Mouse (Mus musculus) hindbrain, embryonic 11.5 days (tissue): ENCODE results near the gene Hsh2d. TPM values are rescaled to one million over a fixed set of nuclear protein-coding genes. Genes with fewer than 3 reads are reported as not detected.

Source experiments
- ATAC-seq: fragments of 200-750 bp; cut with Nextera tagmentation; 2 replicates; pipeline ENCODE4 v1.8.0; 2017; ENCODE audit warnings: mild to moderate bottlenecking, moderate TSS enrichment, moderate library complexity; ENCODE audit not compliant: low FRiP score
- DNase-seq: peaks from one replicate; pipeline ENCODE4 v3.0.0-alpha.2; 2015; ENCODE audit warnings: low spot score
- H3K27ac ChIP-seq: fragments of 300-500 bp; sonication (generic); 2 replicates; pipeline ENCODE4 v1.5.1; 2014; ENCODE audit warnings: mild to moderate bottlenecking, low read depth, low read length
- H3K27me3 ChIP-seq: fragments of 300-500 bp; sonication (generic); 2 replicates; pipeline ENCODE4 v1.6.1; 2014; ENCODE audit warnings: mild to moderate bottlenecking, low read length, moderate library complexity, mixed read lengths; ENCODE audit not compliant: control insufficient read depth, insufficient read depth
- H3K36me3 ChIP-seq: fragments of 300-500 bp; sonication (generic); 2 replicates; pipeline ENCODE4 v1.6.1; 2014; ENCODE audit warnings: mild to moderate bottlenecking, low read length, moderate library complexity, mixed read lengths; ENCODE audit not compliant: control insufficient read depth, insufficient read depth
- H3K4me1 ChIP-seq: fragments of 300-500 bp; sonication (generic); replicated peaks from 2 replicates; pipeline ENCODE4 v1.6.1; 2014; ENCODE audit warnings: low read length, mixed read lengths; ENCODE audit not compliant: control insufficient read depth, insufficient read depth
- H3K4me2 ChIP-seq: fragments of 300-500 bp; sonication (generic); replicated peaks from 2 replicates; pipeline ENCODE4 v1.6.1; 2014; ENCODE audit warnings: mild to moderate bottlenecking, low read depth, low read length
- H3K4me3 ChIP-seq: fragments of 300-500 bp; sonication (generic); 2 replicates; pipeline ENCODE4 v1.5.1; 2014; ENCODE audit warnings: low read depth, low read length
- H3K9ac ChIP-seq: fragments of 300-500 bp; sonication (generic); 2 replicates; pipeline ENCODE4 v1.6.1; 2014; ENCODE audit warnings: low read depth, low read length
- H3K9me3 ChIP-seq: fragments of 300-500 bp; sonication (generic); 2 replicates; pipeline ENCODE4 v1.6.1; 2016; ENCODE audit warnings: low read length; ENCODE audit not compliant: control insufficient read depth
- WGBS: fragments of 180-500 bp; shearing (Covaris S2); extraction: QIAGEN DNeasy Blood & Tissue Kit; methylation state at CpG from one replicate; pipeline ENCODE4 v1.1.7; 2014; 5-methylcytosine and 5-hydroxymethylcytosine counted together
- polyA plus RNA-seq: library from polyadenylated mRNA; unstranded; fragments of >200 nt; fragmentation: Nextera tagmentation; extraction: Ambion mirVana; gene quantifications from 2 replicates; pipeline ENCODE4 v1.2.1, GENCODE M21; 2014

Gene Hsh2d
- polyA plus RNA-seq, 1 experiment from 2014 or later = not detected

DNA sequence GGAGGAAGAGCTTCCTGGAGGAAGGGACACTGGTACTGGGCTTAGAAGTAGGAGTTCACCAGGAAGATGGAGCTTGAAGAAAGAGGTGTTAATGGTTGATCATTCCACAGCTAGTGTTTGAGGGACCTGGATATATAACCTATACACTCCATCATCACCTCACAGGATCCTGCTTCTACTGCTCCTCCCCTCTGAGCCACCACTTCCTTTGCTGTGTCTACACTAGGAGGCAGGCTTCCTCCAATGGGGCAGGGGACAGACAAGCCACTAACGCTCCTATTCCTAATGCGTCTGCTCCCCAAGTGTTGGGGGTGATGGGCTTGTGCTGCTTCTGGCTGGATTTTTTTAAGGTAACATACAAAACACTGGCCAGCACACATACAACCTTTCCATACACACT lies 21.3 kb downstream of the Hsh2d start:
- H3K4me3 ChIP-seq = no peak overlapping the region
- H3K36me3 ChIP-seq = no peaks in the 10 kb centered on the region
- WGBS = 59% methylated on average over 2 of the region's 2 CpGs
- H3K27me3 ChIP-seq = no peaks in the 10 kb centered on the region
- H3K4me2 ChIP-seq = no peak overlapping the region
- H3K9me3 ChIP-seq = no peaks in the 10 kb centered on the region
- DNase-seq (no peak), ATAC-seq (no peak)
- H3K27ac ChIP-seq = no peak overlapping the region
- no peaks in the 10 kb centered on the region for H3K4me1 ChIP-seq
- no peak overlapping the region for H3K9ac ChIP-seq

DNA sequence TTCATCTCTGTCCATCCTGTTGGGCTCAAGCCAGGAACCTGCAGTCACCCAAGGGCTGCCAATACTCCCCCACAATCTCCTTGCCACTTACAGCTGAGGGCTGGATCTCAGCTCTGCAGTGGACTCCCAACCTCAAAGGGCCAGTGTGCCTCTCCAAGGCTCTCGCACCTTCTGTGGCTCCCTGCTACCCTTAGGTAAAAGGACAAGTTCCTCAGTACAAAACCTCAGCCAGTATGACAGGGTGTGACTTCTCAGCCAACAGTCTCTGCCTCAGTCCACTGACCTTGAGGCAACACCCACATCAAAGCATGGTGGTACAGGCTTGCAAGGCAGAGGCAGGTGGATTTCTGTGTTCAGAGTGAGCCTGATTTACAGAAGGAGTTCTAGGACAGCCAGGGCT lies 22.4 kb downstream of the Hsh2d start:
- H3K27me3 ChIP-seq = no peaks in the 10 kb centered on the region
- DNase-seq = no peak
- no peak overlapping the region for H3K9ac ChIP-seq
- WGBS = 83% methylated on average over 1 of the region's 1 CpGs
- H3K9me3 ChIP-seq = no peaks in the 10 kb centered on the region
- H3K27ac ChIP-seq = no peak overlapping the region
- no peak for ATAC-seq
- H3K4me2 ChIP-seq = no peak overlapping the region
- H3K4me1 ChIP-seq = no peaks in the 10 kb centered on the region
- no peaks in the 10 kb centered on the region for H3K36me3 ChIP-seq
- no peak overlapping the region for H3K4me3 ChIP-seq

DNA sequence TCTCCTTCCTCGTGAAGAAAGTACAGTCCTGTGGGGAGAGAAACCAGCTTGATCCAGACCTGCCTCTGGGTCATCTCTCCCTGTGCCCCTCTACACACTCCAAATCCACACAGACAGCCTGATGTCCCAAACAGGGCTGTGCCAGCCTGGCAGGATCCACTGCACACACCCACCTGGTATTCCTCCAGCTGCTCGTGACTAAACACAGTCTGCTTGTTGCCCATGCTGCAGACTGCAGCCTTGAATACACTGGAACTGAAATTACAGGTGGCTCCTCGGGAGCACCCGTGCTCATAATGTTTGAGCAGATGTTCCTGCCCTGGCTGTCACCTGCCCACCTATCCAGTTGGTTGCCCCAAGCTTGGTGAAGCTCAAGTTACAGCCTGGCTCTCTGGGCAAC lies 23.3 kb downstream of the Hsh2d start, which contains the start of gene Cib3:
Cib3 (minus strand) TSS at position 87 of the 400 bp plus-strand sequence.
- H3K36me3 ChIP-seq = no peaks in the 10 kb centered on the region
- no peak for ATAC-seq
- 76% methylated on average over 4 of the region's 4 CpGs for WGBS
- no peaks in the 10 kb centered on the region for H3K9me3 ChIP-seq
- no peak within 1 kb of the TSS for H3K27ac ChIP-seq
- no peaks in the 10 kb centered on the region for H3K27me3 ChIP-seq
- no peak for DNase-seq
- no peak within 1 kb of the TSS for H3K4me2 ChIP-seq
- no peak within 1 kb of the TSS for H3K4me3 ChIP-seq
- H3K9ac ChIP-seq = no peak within 1 kb of the TSS
- H3K4me1 ChIP-seq = no peaks in the 10 kb centered on the region

DNA sequence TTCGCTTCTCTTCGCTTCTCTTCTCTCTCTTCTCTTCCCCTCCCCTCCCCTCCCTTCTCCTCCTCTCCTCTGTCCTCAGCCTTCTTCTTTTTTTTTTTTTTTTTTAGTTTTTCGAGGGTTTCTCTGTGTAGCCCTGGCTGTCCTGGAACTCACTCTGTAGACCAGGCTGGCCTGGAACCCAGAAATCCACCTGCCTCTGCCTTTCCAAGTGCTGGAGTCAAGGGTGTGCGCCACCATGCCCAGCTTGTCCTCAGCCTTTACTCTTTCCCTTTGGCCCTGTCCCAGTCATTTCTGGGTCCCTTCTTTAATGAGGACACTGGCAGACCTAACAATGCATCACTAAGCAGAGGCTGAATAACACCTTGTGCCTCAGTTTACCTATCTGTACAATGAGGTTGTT lies 24.1 kb downstream of the Hsh2d start, which contains the start of gene Gm11034:
Gm11034 (minus strand) TSS at position 101 of the 400 bp plus-strand sequence.
- Histone ChIP-seq H3K9ac (no peak within 1 kb of the TSS), H3K4me1 (no peaks in the 10 kb centered on the region), H3K27ac (no peak within 1 kb of the TSS), H3K27me3 (no peaks in the 10 kb centered on the region), H3K9me3 (no peaks in the 10 kb centered on the region), H3K4me3 (no peak within 1 kb of the TSS), H3K36me3 (no peaks in the 10 kb centered on the region), H3K4me2 (no peak within 1 kb of the TSS)
- 74% methylated on average over 4 of the region's 4 CpGs for WGBS
- ATAC-seq = no peak
- DNase-seq = no peak

DNA sequence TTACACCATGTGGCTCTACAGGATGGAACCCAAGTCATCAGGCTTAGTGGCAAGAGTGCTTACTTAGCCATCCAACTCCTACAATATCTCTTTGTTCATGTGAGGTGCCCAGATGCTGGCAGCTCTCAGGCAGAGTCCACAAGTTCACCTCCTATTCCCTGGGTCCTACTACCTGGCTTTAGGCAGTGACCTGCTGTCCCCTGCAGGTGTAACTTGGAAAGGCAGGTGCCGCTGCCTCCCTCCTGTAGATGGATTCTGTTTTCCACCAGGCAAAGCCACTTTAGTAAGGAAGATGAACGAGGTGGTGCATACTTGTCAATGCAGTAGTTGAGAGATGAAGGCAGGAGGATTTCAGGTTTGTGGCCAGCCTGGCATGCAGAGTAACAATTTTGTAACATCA lies 25.6 kb downstream of the Hsh2d start:
- H3K9me3 ChIP-seq = no peaks in the 10 kb centered on the region
- no peak overlapping the region for H3K4me3 ChIP-seq
- ATAC-seq (no peak), DNase-seq (no peak)
- H3K4me2 ChIP-seq = no peak overlapping the region
- no peaks in the 10 kb centered on the region for H3K4me1 ChIP-seq
- no peak overlapping the region for H3K27ac ChIP-seq
- no peaks in the 10 kb centered on the region for H3K27me3 ChIP-seq
- 43% methylated on average over 2 of the region's 2 CpGs for WGBS
- no peaks in the 10 kb centered on the region for H3K36me3 ChIP-seq
- H3K9ac ChIP-seq = no peak overlapping the region

DNA sequence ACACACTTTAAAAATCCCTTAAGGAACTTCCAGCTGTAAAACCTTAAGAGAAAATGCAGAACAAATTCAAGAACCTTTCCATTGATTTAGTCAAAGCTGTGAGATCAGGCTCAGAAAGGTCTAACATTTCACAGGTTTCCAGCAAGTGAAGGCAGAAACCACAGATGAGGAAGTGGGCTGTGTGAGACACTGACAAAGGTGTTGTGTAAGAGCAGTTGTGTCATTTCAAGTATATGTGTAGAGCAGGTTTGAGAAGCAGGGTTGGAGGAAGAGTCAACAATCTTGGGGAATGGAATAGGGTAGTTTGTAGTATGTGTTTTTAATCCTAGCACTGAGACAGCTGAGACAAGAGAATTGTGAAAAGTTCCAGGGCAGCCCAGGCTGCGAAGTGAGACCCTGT lies 26.4 kb downstream of the Hsh2d start:
- WGBS = 53% methylated on average over 1 of the region's 1 CpGs
- ATAC-seq (no peak), DNase-seq (no peak)
- no peak overlapping the region for H3K9ac ChIP-seq
- H3K4me1 ChIP-seq = no peaks in the 10 kb centered on the region
- H3K36me3 ChIP-seq = no peaks in the 10 kb centered on the region
- H3K9me3 ChIP-seq = no peaks in the 10 kb centered on the region
- no peak overlapping the region for H3K4me3 ChIP-seq
- H3K4me2 ChIP-seq = no peak overlapping the region
- no peak overlapping the region for H3K27ac ChIP-seq
- no peaks in the 10 kb centered on the region for H3K27me3 ChIP-seq

DNA sequence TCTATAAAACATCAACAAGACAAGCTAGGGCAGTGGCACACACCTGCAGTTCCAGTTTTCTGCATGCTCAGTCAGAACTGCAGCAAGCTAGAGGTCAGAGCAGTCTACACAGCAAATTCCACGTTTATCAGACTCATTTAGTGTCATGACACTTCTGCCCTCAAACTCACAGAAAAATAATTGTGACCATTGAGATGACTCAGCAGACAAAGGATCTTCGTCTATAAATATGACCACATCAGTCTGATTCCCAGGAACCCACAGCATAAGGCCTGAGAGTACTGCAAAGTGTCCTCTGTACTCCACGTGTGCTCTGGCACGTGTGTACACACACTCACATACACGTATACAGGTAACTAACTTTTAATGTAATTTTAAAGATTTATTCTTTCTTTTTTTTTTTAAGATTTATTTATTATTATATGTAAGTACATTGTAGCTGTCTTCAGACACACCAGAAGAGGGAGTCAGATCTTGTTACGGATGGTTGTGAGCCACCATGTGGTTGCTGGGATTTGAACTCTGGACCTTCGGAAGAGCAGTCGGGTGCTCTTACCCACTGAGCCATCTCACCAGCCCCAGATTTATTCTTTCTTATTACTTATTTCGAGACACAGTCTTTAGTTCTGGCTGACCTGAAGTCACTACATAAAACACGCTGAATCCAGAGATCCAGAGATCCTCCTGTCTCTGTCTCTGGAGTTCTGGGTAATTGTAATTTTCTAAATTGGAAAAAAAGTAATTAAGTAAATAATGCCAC lies 29.5 kb downstream of the Hsh2d start:
- Histone ChIP-seq H3K4me1 (no peaks in the 10 kb centered on the region; the same call in 1 of the 2 replicates), H3K9ac (no peak overlapping the region), H3K36me3 (peaks cover 5% of the 10 kb centered on the region), H3K27me3 (no peaks in the 10 kb centered on the region), H3K4me2 (peak overlapping the region; percentile 48; the same call in 1 of the 2 replicates), H3K4me3 (peak overlapping the region; percentile 71; the same call in 1 of the 2 replicates), H3K9me3 (no peaks in the 10 kb centered on the region), H3K27ac (no peak overlapping the region)
- ATAC-seq (peak; percentile 44), DNase-seq (no peak)
- WGBS = 84% methylated on average over 9 of the region's 10 CpGs

DNA sequence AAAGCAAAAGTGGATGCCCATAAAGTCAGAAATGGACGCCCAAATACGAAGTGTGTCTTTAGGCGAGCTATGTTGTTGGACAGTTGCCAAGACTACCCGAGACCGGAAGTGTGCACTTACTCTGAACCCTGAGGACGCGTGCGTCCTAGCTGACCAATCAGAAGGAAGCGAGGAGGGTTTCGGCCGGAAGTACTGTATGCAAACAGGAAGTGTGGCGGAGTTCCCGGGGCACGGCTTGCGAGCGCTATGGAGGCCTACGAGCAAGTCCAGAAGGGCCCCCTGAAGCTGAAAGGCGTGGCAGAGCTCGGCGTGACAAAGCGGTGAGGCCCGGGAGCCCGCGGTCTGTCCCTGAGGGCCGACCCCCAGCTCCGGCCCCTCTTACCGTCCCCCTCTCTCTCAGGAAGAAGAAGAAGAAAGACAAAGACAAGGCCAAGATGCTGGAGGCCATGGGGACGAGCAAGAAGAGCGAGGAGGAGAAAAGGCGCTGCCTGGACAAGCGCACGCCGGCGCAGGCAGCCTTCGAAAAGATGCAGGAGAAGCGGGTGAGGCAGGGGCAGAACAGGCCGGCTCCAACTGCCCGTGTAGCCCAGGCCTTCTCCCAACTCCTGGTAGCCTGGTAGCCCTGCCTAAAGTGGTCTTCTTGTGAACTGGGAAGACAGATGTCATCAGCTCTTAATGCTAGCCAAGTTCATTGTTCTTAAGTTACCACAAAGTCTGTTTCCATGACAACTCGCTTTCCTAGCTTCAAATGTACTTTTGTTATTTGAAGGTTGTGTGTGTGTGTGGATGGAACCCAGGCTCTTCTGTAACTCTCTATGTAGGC lies 30.3 kb downstream of the Hsh2d start, which contains the start of gene Fam32a:
Fam32a (plus strand) TSS at position 190 of the 823 bp plus-strand sequence.
- DNase-seq = peak; percentile 94
- H3K27ac ChIP-seq = 0 out of 2 replicates have a peak within 1 kb of the TSS, but pooled peaks have one; percentile 17
- H3K9ac ChIP-seq = peak within 1 kb of the TSS; percentile 72
- H3K4me3 ChIP-seq = peak within 1 kb of the TSS; percentile 71
- H3K27me3 ChIP-seq = no peaks in the 10 kb centered on the region
- no peaks in the 10 kb centered on the region; the same call in 1 of the 2 replicates for H3K4me1 ChIP-seq
- H3K4me2 ChIP-seq = peak within 1 kb of the TSS; percentile 48
- peak; percentile 99 for ATAC-seq
- H3K36me3 ChIP-seq = peaks cover 5% of the 10 kb centered on the region
- WGBS = 11% methylated on average over 39 of the region's 39 CpGs
- no peaks in the 10 kb centered on the region for H3K9me3 ChIP-seq
